Mouse (Mus musculus) gastrocnemius, adult 2 months (tissue): Measurements from ENCODE around the gene Mlst8. TPM values are rescaled to one million over a fixed set of nuclear protein-coding genes. Genes with fewer than 3 reads are reported as not detected.
A peak's percentile ranks its signal among the peaks of the same experiment; 100 is the strongest.
"Not testable (repeated sequence)": the region's sequence is repeated elsewhere in the genome, so short reads cannot be mapped to it uniquely, and the experiment has no call there.

ENCODE experiments used
- DNase-seq: peaks from one replicate; pipeline ENCODE4 v3.0.0; 2022
- H3K27ac ChIP-seq: fragments of 200-600 bp; 2 replicates; pipeline ENCODE4 v1.8.1; 2022; ENCODE audit warnings: mild to moderate bottlenecking
- H3K4me3 ChIP-seq: fragments of 200-600 bp; 2 replicates; pipeline ENCODE4 v1.8.1; 2022; ENCODE audit warnings: mild to moderate bottlenecking, moderate library complexity
- CTCF ChIP-seq: fragments of 200-600 bp; IDR thresholded peaks from 2 replicates; pipeline ENCODE4 v1.8.1; 2022; ENCODE audit warnings: antibody characterized with exemption, mild to moderate bottlenecking, moderate library complexity
- intact Hi-C: fragments of 180-260 bp; cut with DNase I; formaldehyde crosslinking; loops from one replicate; pipeline ENCODE4 v1.15.1; 2025
- total RNA-seq, 2 experiments: library from RNA; stranded (reverse); gene quantifications; 2 replicates each; pipeline ENCODE4 v1.2.3; 2021

Gene Mlst8
- total RNA-seq, 2 experiments from 2014 or later, result 12.1 to 14.8 TPM

DNA sequence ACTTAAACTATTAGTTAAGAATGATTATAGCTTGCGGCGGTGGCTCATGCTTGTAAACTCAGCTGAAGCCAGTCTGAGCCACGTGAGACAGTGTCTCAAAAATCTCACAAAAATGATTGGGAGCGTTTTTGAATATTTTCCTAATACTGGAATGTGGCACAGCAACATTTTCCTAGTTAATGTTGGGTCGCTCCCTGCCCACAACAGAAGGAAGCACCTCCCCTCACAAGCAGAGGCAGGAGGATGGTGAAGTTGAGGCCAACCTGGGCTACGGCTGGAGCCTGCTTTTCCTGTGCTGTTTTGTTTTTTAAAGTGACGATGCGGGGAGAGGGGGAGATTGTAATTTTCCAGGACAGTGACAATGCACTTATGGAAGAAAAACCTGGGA lies 51.7 kb downstream of the Mlst8 start:
- peak overlapping the region; percentile 97 for H3K4me3 ChIP-seq
- intact Hi-C loops, result no loop called here
- TF ChIP-seq CTCF, result no peak
- no peak for DNase-seq
- H3K27ac ChIP-seq, result peak overlapping the region; percentile 97

DNA sequence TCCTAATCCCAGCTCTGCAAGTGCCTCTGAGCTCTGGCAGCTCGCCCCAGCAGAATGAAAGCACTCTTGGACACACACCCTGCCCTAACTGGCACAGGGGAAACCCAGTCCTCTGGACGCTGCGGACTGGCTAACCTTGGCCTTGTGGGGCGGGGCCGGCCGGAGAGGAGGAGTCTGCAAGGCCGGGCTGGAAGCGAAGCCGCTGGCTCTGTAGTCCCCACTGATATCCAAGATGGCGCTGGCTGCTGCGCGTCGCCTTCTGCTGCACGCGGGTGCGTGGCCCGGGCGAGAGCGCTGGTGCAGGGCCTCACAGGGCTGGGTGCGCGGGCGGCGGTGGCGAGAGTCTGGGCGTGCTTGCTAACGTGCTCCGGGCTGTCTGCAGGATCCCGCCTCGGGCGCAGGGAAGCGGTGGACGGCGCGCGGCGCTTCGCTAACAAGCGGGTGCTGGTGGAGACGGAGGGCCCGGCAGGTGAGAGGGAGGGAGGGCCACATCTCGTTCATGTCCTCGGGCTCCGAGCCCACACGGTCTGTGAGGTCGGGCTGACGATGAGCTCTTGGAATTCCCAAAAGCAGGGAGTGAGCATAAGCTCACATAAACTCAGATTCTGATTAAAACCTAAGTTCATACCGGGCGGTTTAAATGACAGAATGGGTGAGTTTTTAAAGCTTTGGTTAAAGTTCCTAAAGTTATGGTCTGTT lies 52.3 kb downstream of the Mlst8 start, which contains the start of gene Eci1:
Eci1 (plus strand) TSS at position 171 of the 699 bp plus-strand sequence.
- peak; percentile 99 for DNase-seq
- Histone ChIP-seq H3K27ac (peak within 1 kb of the TSS; percentile 97), H3K4me3 (peak within 1 kb of the TSS; percentile 97)
- intact Hi-C loops, result no loop called here
- TF ChIP-seq CTCF, result no peak

DNA sequence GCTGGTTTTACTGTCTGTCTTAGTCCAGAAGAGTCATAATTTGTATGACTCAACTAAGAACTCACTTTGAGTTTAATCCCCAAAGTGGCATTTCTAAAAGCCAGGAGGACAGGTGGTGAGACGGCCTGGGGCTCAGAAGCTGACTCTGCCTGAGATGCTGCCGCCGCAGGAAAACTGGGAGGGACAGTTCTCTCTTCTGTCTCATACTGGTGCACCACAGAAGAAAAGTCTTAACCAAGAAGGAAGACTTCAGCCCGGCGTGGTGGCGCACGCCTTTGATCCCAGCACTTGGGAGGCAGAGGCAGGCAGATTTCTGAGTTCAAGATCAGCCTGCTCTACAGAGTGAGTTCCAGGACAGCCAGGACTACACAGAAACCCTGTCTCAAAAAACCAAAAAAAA lies 53.0 kb downstream of the Mlst8 start:
- no peak for DNase-seq
- H3K27ac ChIP-seq, result peak overlapping the region; percentile 97
- peak overlapping the region; percentile 97 for H3K4me3 ChIP-seq
- TF ChIP-seq CTCF, result no peak
- intact Hi-C loops, result no loop called here

DNA sequence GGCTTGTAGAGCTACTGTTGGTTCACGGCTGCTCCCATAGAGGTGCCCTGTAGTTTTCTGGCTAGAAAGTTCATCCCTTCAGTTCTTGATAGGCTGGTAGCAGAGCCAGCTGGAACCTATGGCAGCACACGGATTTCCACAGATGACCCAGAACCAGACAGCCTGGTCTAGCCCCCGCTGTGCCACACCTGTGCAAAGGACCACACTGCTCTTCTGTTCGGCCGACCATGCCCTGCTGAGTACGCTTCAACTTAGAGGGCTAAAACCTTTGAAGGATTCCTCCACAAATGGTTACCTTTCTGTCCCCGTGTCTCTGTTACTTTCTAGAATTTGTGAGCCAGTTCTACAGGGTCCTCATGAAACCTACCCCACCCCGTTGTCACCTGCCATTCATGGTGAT lies 53.6 kb downstream of the Mlst8 start:
- intact Hi-C loops, DNase-seq, H3K27ac ChIP-seq, H3K4me3 ChIP-seq: not testable (repeated sequence)

DNA sequence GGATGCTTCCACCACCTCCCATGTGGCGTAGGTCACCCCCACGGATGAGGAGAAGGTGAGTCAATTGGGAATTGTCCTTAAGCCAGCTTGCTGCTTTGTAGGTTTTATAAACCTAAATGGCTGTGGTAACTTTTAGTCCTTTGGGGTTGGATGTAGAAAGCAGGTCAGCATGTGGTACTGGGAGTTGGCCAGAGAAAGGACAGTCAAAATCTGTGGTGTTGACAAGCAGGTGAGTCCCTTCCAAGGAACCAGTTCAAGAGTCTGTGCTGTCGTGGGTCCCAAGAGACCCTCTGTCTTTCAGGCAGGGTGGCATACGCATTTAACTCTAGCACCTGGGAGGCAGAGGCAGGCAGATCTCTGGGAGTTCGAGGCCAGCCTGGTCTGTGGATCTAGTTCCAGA lies 54.4 kb downstream of the Mlst8 start:
- intact Hi-C loops, result no loop called here
- no peak for DNase-seq
- H3K4me3 ChIP-seq, result no peak overlapping the region
- H3K27ac ChIP-seq, result no peak overlapping the region
- no peak for TF ChIP-seq CTCF

Other genes starting within 250 kb of the Mlst8 start
- under 1 TPM; 0.41 to 0.64 TPM for gene Ccnf, start 227.6 kb downstream of the Mlst8 start, total RNA-seq
- not detected for gene Abca17, start 128.0 kb downstream of the Mlst8 start, total RNA-seq
- 1 to 10 TPM; 6.8 to 7.9 TPM for gene Abca3, start 127.1 kb downstream of the Mlst8 start, total RNA-seq
- gene Rnps1, start 64.5 kb downstream of the Mlst8 start, total RNA-seq, result 10 to 100 TPM; 51.9 TPM
- gene Eci1, start 52.4 kb downstream of the Mlst8 start, total RNA-seq, result 100 to 1,000 TPM; 112 to 209 TPM
- gene Dnase1l2, start 36.0 kb downstream of the Mlst8 start, total RNA-seq, result 1 to 10 TPM; 1.4 to 2.2 TPM
- 10 to 100 TPM; 11.4 to 16.5 TPM for gene E4f1, start 8.8 kb downstream of the Mlst8 start, total RNA-seq
- 10 to 100 TPM; 50.8 to 56.3 TPM for gene Pgp, start 8.7 kb downstream of the Mlst8 start, total RNA-seq
- not detected for gene Bricd5, start 5.2 kb downstream of the Mlst8 start, total RNA-seq
- gene Caskin1, start 9.5 kb upstream of the Mlst8 start, total RNA-seq, result under 1 TPM in 1 of 2 experiments, not detected in 1; 0.08 TPM
- 10 to 100 TPM; 27.3 to 35.2 TPM for gene Traf7, start 48.9 kb upstream of the Mlst8 start, total RNA-seq
- gene Rab26, start 55.1 kb upstream of the Mlst8 start, total RNA-seq, result not detected
- 10 to 100 TPM; 18.3 to 25.0 TPM for gene Pkd1, start 70.8 kb upstream of the Mlst8 start, total RNA-seq
- 10 to 100 TPM; 84.9 to 90.4 TPM for gene Tsc2, start 153.6 kb upstream of the Mlst8 start, total RNA-seq
- 1 to 10 TPM; 2.6 to 3.4 TPM for gene Nthl1, start 153.6 kb upstream of the Mlst8 start, total RNA-seq
- gene Slc9a3r2, start 171.2 kb upstream of the Mlst8 start, total RNA-seq, result 10 to 100 TPM; 27.8 to 52.9 TPM
- gene Npw, start 179.4 kb upstream of the Mlst8 start, total RNA-seq, result not detected
- gene Zfp598, start 190.6 kb upstream of the Mlst8 start, total RNA-seq, result 10 to 100 TPM; 22.1 to 24.5 TPM
- not detected for gene Syngr3, start 210.9 kb upstream of the Mlst8 start, total RNA-seq
- 10 to 100 TPM; 32.8 to 37.5 TPM for gene Gfer, start 217.1 kb upstream of the Mlst8 start, total RNA-seq
- gene Noxo1, start 217.2 kb upstream of the Mlst8 start, total RNA-seq, result under 1 TPM; 0.56 to 0.74 TPM
- 10 to 100 TPM; 15.5 to 16.7 TPM for gene Tbl3, start 228.6 kb upstream of the Mlst8 start, total RNA-seq
- gene Rnf151, start 239.0 kb upstream of the Mlst8 start, total RNA-seq, result not detected
- 100 to 1,000 TPM; 508 to 641 TPM for gene Rps2, start 239.0 kb upstream of the Mlst8 start, total RNA-seq
- 100 to 1,000 TPM; 367 to 608 TPM for gene Ndufb10, start 245.4 kb upstream of the Mlst8 start, total RNA-seq
- 100 to 1,000 TPM; 753 to 889 TPM for gene Rpl3l, start 248.7 kb upstream of the Mlst8 start, total RNA-seq